Mouse (Mus musculus) hematopoietic stem cell, adult 5-6 weeks (primary cell): ENCODE measurements at regions not wholly inside any gene's neighbourhood (a gene's known extent, or its start where the extent isn't known, plus 50 kb on each side); places are given as distances from the start of the nearest gene placed in this dataset.

Experiments used
- ATAC-seq, 2 experiments: fragments of 125-278 bp in 1 of 2; replicated peaks in 1 of 2; 2 replicates each; pipeline ENCODE4 v1.8.0; 2016 to 2017; ENCODE audit warnings: inconsistent platforms in 2 of 2, mild to moderate bottlenecking in 2 of 2, moderate number of reproducible peaks in 2 of 2, low read depth in 1 of 2, moderate TSS enrichment in 1 of 2; ENCODE audit not compliant: low FRiP score in 2 of 2, poor library complexity in 2 of 2, severe bottlenecking in 2 of 2, insufficient read depth in 1 of 2, low TSS enrichment in 1 of 2

GRCm38 (mm10) chr10:7275357-7275756, 63.3 kb upstream of the Cnksr3 start:
- no peak for ATAC-seq

- ATAC-seq, result no peak
These were observed 62.4 kb upstream of the Cnksr3 start for GRCm38 (mm10) chr10:7274422-7274821.

GRCm38 (mm10) chr10:7271156-7271555, 59.1 kb upstream of the Cnksr3 start:
- no peak for ATAC-seq

- no peak for ATAC-seq
These were observed 56.5 kb upstream of the Cnksr3 start for GRCm38 (mm10) chr10:7268386-7269033.

- ATAC-seq, result no peak
These were observed 55.9 kb upstream of the Cnksr3 start for GRCm38 (mm10) chr10:7267903-7268302.

GRCm38 (mm10) chr10:7267106-7267505, 55.1 kb upstream of the Cnksr3 start:
- ATAC-seq, result no peak

GRCm38 (mm10) chr10:7265412-7265811, 53.4 kb upstream of the Cnksr3 start:
- no peak for ATAC-seq

GRCm38 (mm10) chr10:7264721-7265120, 52.7 kb upstream of the Cnksr3 start:
- no peak for ATAC-seq
